Mouse (Mus musculus): ENCODE measurements at regions not wholly inside any gene's neighbourhood (a gene's known extent, or its start where the extent isn't known, plus 50 kb on each side); places are given as distances from the start of the nearest gene placed in this dataset.

GRCm38 (mm10) chr1:30362072-30362769 is 511.5 kb downstream of the Phf3 start:
- H3K27me3 ChIP-seq (ENCODE audit: control insufficient read depth, insufficient read depth, low read length), result no peaks in the 10 kb centered on the region
- no peaks in the 10 kb centered on the region for H3K36me3 ChIP-seq (ENCODE audit: control insufficient read depth, insufficient read depth, low read length)
- no peak overlapping the region for H3K9ac ChIP-seq (replicated peaks; ENCODE audit: low read depth, low read length)
- H3K4me1 ChIP-seq (ENCODE audit: control insufficient read depth, insufficient read depth, low read length), result no peaks in the 10 kb centered on the region
- H3K4me3 ChIP-seq (ENCODE audit: low read depth, low read length), result no peak overlapping the region
- H3K4me2 ChIP-seq (replicated peaks; ENCODE audit: low read depth, low read length), result no peak overlapping the region
- no peak for ATAC-seq (ENCODE audit: insufficient number of reproducible peaks, insufficient read depth, low FRiP score, low read depth)
- H3K27ac ChIP-seq (ENCODE audit: low read length), result no peak overlapping the region
- H3K9me3 ChIP-seq (ENCODE audit: control insufficient read depth, low read depth, low read length), result no peaks in the 10 kb centered on the region
- 84% methylated on average over 7 of the region's 7 CpGs for WGBS

GRCm38 (mm10) chr1:30320657-30321262 is 553.0 kb downstream of the Phf3 start:
- no peak overlapping the region for H3K27ac ChIP-seq (ENCODE audit: low read length)
- H3K27me3 ChIP-seq (ENCODE audit: control insufficient read depth, insufficient read depth, low read length), result no peaks in the 10 kb centered on the region
- no peak for ATAC-seq (ENCODE audit: insufficient number of reproducible peaks, insufficient read depth, low FRiP score, low read depth)
- H3K36me3 ChIP-seq (ENCODE audit: control insufficient read depth, insufficient read depth, low read length), result no peaks in the 10 kb centered on the region
- no peak overlapping the region for H3K4me3 ChIP-seq (ENCODE audit: low read depth, low read length)
- WGBS, result 77% methylated on average over 6 of the region's 6 CpGs
- no peaks in the 10 kb centered on the region for H3K4me1 ChIP-seq (ENCODE audit: control insufficient read depth, insufficient read depth, low read length)
- H3K9me3 ChIP-seq (ENCODE audit: control insufficient read depth, low read depth, low read length), result no peaks in the 10 kb centered on the region
- no peak overlapping the region for H3K4me2 ChIP-seq (replicated peaks; ENCODE audit: low read depth, low read length)
- H3K9ac ChIP-seq (replicated peaks; ENCODE audit: low read depth, low read length), result no peak overlapping the region

- Histone ChIP-seq H3K27ac (ENCODE audit: low read length) (no peak overlapping the region), H3K9ac (replicated peaks; ENCODE audit: low read depth, low read length) (no peak overlapping the region), H3K4me1 (ENCODE audit: control insufficient read depth, insufficient read depth, low read length) (no peaks in the 10 kb centered on the region), H3K4me2 (replicated peaks; ENCODE audit: low read depth, low read length) (no peak overlapping the region), H3K4me3 (ENCODE audit: low read depth, low read length) (no peak overlapping the region), H3K9me3 (ENCODE audit: control insufficient read depth, low read depth, low read length) (no peaks in the 10 kb centered on the region), H3K27me3 (ENCODE audit: control insufficient read depth, insufficient read depth, low read length) (no peaks in the 10 kb centered on the region), H3K36me3 (ENCODE audit: control insufficient read depth, insufficient read depth, low read length) (no peaks in the 10 kb centered on the region)
- ATAC-seq (ENCODE audit: insufficient number of reproducible peaks, insufficient read depth, low FRiP score, low read depth), result no peak
- WGBS, result 88% methylated on average over 8 of the region's 8 CpGs
Observed at GRCm38 (mm10) chr1:30318195-30318594, 555.5 kb downstream of the Phf3 start.

GRCm38 (mm10) chr1:30289073-30289472 is 584.6 kb downstream of the Phf3 start:
- Histone ChIP-seq H3K27me3 (ENCODE audit: control insufficient read depth, insufficient read depth, low read length) (no peaks in the 10 kb centered on the region), H3K4me2 (replicated peaks; ENCODE audit: low read depth, low read length) (no peak overlapping the region), H3K9ac (replicated peaks; ENCODE audit: low read depth, low read length) (no peak overlapping the region), H3K27ac (ENCODE audit: low read length) (no peak overlapping the region), H3K9me3 (ENCODE audit: control insufficient read depth, low read depth, low read length) (no peaks in the 10 kb centered on the region), H3K36me3 (ENCODE audit: control insufficient read depth, insufficient read depth, low read length) (no peaks in the 10 kb centered on the region), H3K4me3 (ENCODE audit: low read depth, low read length) (no peak overlapping the region), H3K4me1 (ENCODE audit: control insufficient read depth, insufficient read depth, low read length) (no peaks in the 10 kb centered on the region)
- 74% methylated on average over 2 of the region's 2 CpGs for WGBS
- no peak for ATAC-seq (ENCODE audit: insufficient number of reproducible peaks, insufficient read depth, low FRiP score, low read depth)

GRCm38 (mm10) chr1:30262418-30262817 is 611.3 kb downstream of the Phf3 start:
- no peaks in the 10 kb centered on the region for H3K36me3 ChIP-seq (ENCODE audit: control insufficient read depth, insufficient read depth, low read length)
- 0 out of 2 replicates have a peak, but pooled peaks have one; percentile 46 for ATAC-seq (ENCODE audit: insufficient number of reproducible peaks, insufficient read depth, low FRiP score, low read depth)
- H3K27me3 ChIP-seq (ENCODE audit: control insufficient read depth, insufficient read depth, low read length), result no peaks in the 10 kb centered on the region
- H3K27ac ChIP-seq (ENCODE audit: low read length), result no peak overlapping the region
- H3K4me3 ChIP-seq (ENCODE audit: low read depth, low read length), result no peak overlapping the region
- WGBS, result 33% methylated on average over 2 of the region's 2 CpGs
- no peaks in the 10 kb centered on the region for H3K4me1 ChIP-seq (ENCODE audit: control insufficient read depth, insufficient read depth, low read length)
- no peak overlapping the region for H3K4me2 ChIP-seq (replicated peaks; ENCODE audit: low read depth, low read length)
- H3K9ac ChIP-seq (replicated peaks; ENCODE audit: low read depth, low read length), result no peak overlapping the region
- H3K9me3 ChIP-seq (ENCODE audit: control insufficient read depth, low read depth, low read length), result no peaks in the 10 kb centered on the region

GRCm38 (mm10) chr1:30259547-30259946 is 614.2 kb downstream of the Phf3 start:
- no peaks in the 10 kb centered on the region for H3K4me1 ChIP-seq (ENCODE audit: control insufficient read depth, insufficient read depth, low read length)

GRCm38 (mm10) chr1:30216764-30217348 is 656.9 kb downstream of the Phf3 start:
- Histone ChIP-seq H3K27ac (ENCODE audit: low read length) (no peak overlapping the region), H3K9me3 (ENCODE audit: control insufficient read depth, low read depth, low read length) (no peaks in the 10 kb centered on the region), H3K4me1 (ENCODE audit: control insufficient read depth, insufficient read depth, low read length) (no peaks in the 10 kb centered on the region), H3K27me3 (ENCODE audit: control insufficient read depth, insufficient read depth, low read length) (no peaks in the 10 kb centered on the region), H3K9ac (replicated peaks; ENCODE audit: low read depth, low read length) (no peak overlapping the region), H3K4me3 (ENCODE audit: low read depth, low read length) (no peak overlapping the region), H3K4me2 (replicated peaks; ENCODE audit: low read depth, low read length) (no peak overlapping the region), H3K36me3 (ENCODE audit: control insufficient read depth, insufficient read depth, low read length) (no peaks in the 10 kb centered on the region)
- WGBS, result 32% methylated on average over 4 of the region's 4 CpGs
- no peak; the same call in 1 of the 2 replicates for ATAC-seq (ENCODE audit: insufficient number of reproducible peaks, insufficient read depth, low FRiP score, low read depth)

More at GRCm38 (mm10) chr1:30259547-30259946, 614.2 kb downstream of the Phf3 start:
- H3K27ac ChIP-seq (ENCODE audit: low read length), result no peak overlapping the region
- H3K36me3 ChIP-seq (ENCODE audit: control insufficient read depth, insufficient read depth, low read length), result no peaks in the 10 kb centered on the region
- WGBS, result 74% methylated on average over 3 of the region's 3 CpGs
- H3K4me3 ChIP-seq (ENCODE audit: low read depth, low read length), result no peak overlapping the region
- H3K4me2 ChIP-seq (replicated peaks; ENCODE audit: low read depth, low read length), result no peak overlapping the region
- no peaks in the 10 kb centered on the region for H3K27me3 ChIP-seq (ENCODE audit: control insufficient read depth, insufficient read depth, low read length)
- no peak overlapping the region for H3K9ac ChIP-seq (replicated peaks; ENCODE audit: low read depth, low read length)
- ATAC-seq (ENCODE audit: insufficient number of reproducible peaks, insufficient read depth, low FRiP score, low read depth), result no peak
- H3K9me3 ChIP-seq (ENCODE audit: control insufficient read depth, low read depth, low read length), result no peaks in the 10 kb centered on the region

- Histone ChIP-seq H3K4me2 (replicated peaks; ENCODE audit: low read depth, low read length) (no peak overlapping the region), H3K9ac (replicated peaks; ENCODE audit: low read depth, low read length) (no peak overlapping the region), H3K27ac (ENCODE audit: low read length) (no peak overlapping the region), H3K4me3 (ENCODE audit: low read depth, low read length) (no peak overlapping the region), H3K4me1 (ENCODE audit: control insufficient read depth, insufficient read depth, low read length) (no peaks in the 10 kb centered on the region), H3K9me3 (ENCODE audit: control insufficient read depth, low read depth, low read length) (no peaks in the 10 kb centered on the region), H3K36me3 (ENCODE audit: control insufficient read depth, insufficient read depth, low read length) (no peaks in the 10 kb centered on the region), H3K27me3 (ENCODE audit: control insufficient read depth, insufficient read depth, low read length) (no peaks in the 10 kb centered on the region)
- 44% methylated on average over 2 of the region's 2 CpGs for WGBS
- no peak; the same call in 1 of the 2 replicates for ATAC-seq (ENCODE audit: insufficient number of reproducible peaks, insufficient read depth, low FRiP score, low read depth)
Observed at GRCm38 (mm10) chr1:30204608-30205262, 669.0 kb downstream of the Phf3 start.

Data from stomach, embryonic 14.5 days (tissue).